Mouse (Mus musculus) lung, adult 10 weeks (tissue): ENCODE data around the gene Hist1h2bp. TPM values are rescaled to one million over a fixed set of nuclear protein-coding genes. Genes with fewer than 3 reads are reported as not detected.

Experiments
- polyA plus RNA-seq: library from polyadenylated mRNA; stranded (reverse); fragments of 350-450 nt; fragmentation: Illumina TruSeq; extraction: RNeasy Lipid Tissue Mini Kit (QIAGEN cat#74804); gene quantifications from one replicate; pipeline ENCODE4 v1.2.3, GENCODE M21; 2014; ENCODE audit warnings: low read depth, low replicate concordance; ENCODE audit not compliant: insufficient read depth

Gene Hist1h2bp
- polyA plus RNA-seq = not detected

GRCm38 (mm10) chr13:21786899-21787629 lies at the start of gene Hist1h2bp, which contains the start of gene Hist1h2an:
Gene Hist1h2bp (plus strand): TSS chr13:21787461.
Gene Hist1h2an (minus strand): TSS chr13:21787218.

GRCm38 (mm10) chr13:21750159-21751017 lies 36.9 kb upstream of the Hist1h2bp start, which contains the start of gene Hist1h4k:
Gene Hist1h4k (minus strand): TSS chr13:21750505.

GRCm38 (mm10) chr13:21753524-21754285 lies 33.6 kb upstream of the Hist1h2bp start, which contains the start of the genes Hist1h2ak and Hist1h2bn:
Gene Hist1h2ak (minus strand): TSS chr13:21753827.
Gene Hist1h2bn (plus strand): TSS chr13:21754123.

GRCm38 (mm10) chr13:21779767-21780731 lies 7.2 kb upstream of the Hist1h2bp start, which contains the start of gene Hist1h1b:
Gene Hist1h1b (minus strand): TSS chr13:21780625.

GRCm38 (mm10) chr13:21783255-21783617 lies 4.0 kb upstream of the Hist1h2bp start, which contains the start of gene Hist1h3i:
Gene Hist1h3i (minus strand): TSS chr13:21783370.

GRCm38 (mm10) chr13:21810073-21810472 lies 22.8 kb downstream of the Hist1h2bp start, which contains the start of the genes Hist1h2bq and Hist1h2ao:
Gene Hist1h2bq (minus strand): TSS chr13:21810197.
Gene Hist1h2ao (plus strand): TSS chr13:21810465.

GRCm38 (mm10) chr13:21811539-21811938 lies 24.3 kb downstream of the Hist1h2bp start, which contains the start of gene Hist1h4m:
Gene Hist1h4m (plus strand): TSS chr13:21811746.

GRCm38 (mm10) chr13:21831418-21832394 lies 44.4 kb downstream of the Hist1h2bp start, which contains the start of gene Hist1h4n:
Gene Hist1h4n (minus strand): TSS chr13:21832196.

GRCm38 (mm10) chr13:21833461-21833860 lies 46.2 kb downstream of the Hist1h2bp start, which contains the start of the genes Hist1h2ap and Hist1h2br:
Gene Hist1h2ap (minus strand): TSS chr13:21833507.
Gene Hist1h2br (plus strand): TSS chr13:21833743.

Other genes with a start within 250 kb of the Hist1h2bp start
- gene Olfr1366, start 244.7 kb upstream of the Hist1h2bp start, polyA plus RNA-seq = not detected
- gene Olfr1535, start 227.6 kb upstream of the Hist1h2bp start, polyA plus RNA-seq = not detected
- not detected for gene Olfr1364, start 205.7 kb upstream of the Hist1h2bp start, polyA plus RNA-seq
- not detected for gene Olfr1362, start 173.4 kb upstream of the Hist1h2bp start, polyA plus RNA-seq
- not detected for gene Olfr11, start 144.9 kb upstream of the Hist1h2bp start, polyA plus RNA-seq
- gene Olfr1361, start 124.1 kb upstream of the Hist1h2bp start, polyA plus RNA-seq = not detected
- gene Olfr1360, start 110.1 kb upstream of the Hist1h2bp start, polyA plus RNA-seq = not detected
- not detected for gene Olfr1359, start 89.3 kb upstream of the Hist1h2bp start, polyA plus RNA-seq
- gene Hist1h2bl, start 71.3 kb upstream of the Hist1h2bp start, polyA plus RNA-seq = not detected
- gene Hist1h2ai, start 71.0 kb upstream of the Hist1h2bp start, polyA plus RNA-seq = not detected
- not detected for gene Hist1h3h, start 69.8 kb upstream of the Hist1h2bp start, polyA plus RNA-seq
- gene Hist1h2bm, start 65.4 kb upstream of the Hist1h2bp start, polyA plus RNA-seq = not detected
- gene Hist1h4j, start 52.4 kb upstream of the Hist1h2bp start, polyA plus RNA-seq = not detected
- not detected for gene Hist1h4k, start 37.0 kb upstream of the Hist1h2bp start, polyA plus RNA-seq
- gene Hist1h2ak, start 33.6 kb upstream of the Hist1h2bp start, polyA plus RNA-seq = not detected
- gene Hist1h2bn, start 33.3 kb upstream of the Hist1h2bp start, polyA plus RNA-seq = not detected
- not detected for gene Hist1h1b, start 6.8 kb upstream of the Hist1h2bp start, polyA plus RNA-seq
- gene Hist1h3i, start 4.1 kb upstream of the Hist1h2bp start, polyA plus RNA-seq = not detected
- gene Hist1h2an, start 243 bp upstream of the Hist1h2bp start, polyA plus RNA-seq = not detected
- 0.42 TPM for gene Hist1h2bq, start 22.7 kb downstream of the Hist1h2bp start, polyA plus RNA-seq
- not detected for gene Hist1h2ao, start 23.0 kb downstream of the Hist1h2bp start, polyA plus RNA-seq
- 1.4 TPM for gene Hist1h4m, start 24.3 kb downstream of the Hist1h2bp start, polyA plus RNA-seq
- gene Hist1h4n, start 44.7 kb downstream of the Hist1h2bp start, polyA plus RNA-seq = 1.0 TPM
- not detected for gene Hist1h2ap, start 46.0 kb downstream of the Hist1h2bp start, polyA plus RNA-seq
- gene Hist1h2br, start 46.3 kb downstream of the Hist1h2bp start, polyA plus RNA-seq = not detected
- gene Zfp184, start 157.6 kb downstream of the Hist1h2bp start, polyA plus RNA-seq = 1.2 TPM
- gene Pom121l2, start 193.7 kb downstream of the Hist1h2bp start, polyA plus RNA-seq = not detected
- gene Prss16, start 222.3 kb downstream of the Hist1h2bp start, polyA plus RNA-seq = not detected
- gene Hist1h2ah, start 248.1 kb downstream of the Hist1h2bp start, polyA plus RNA-seq = not detected
- gene Hist1h2bk, start 248.4 kb downstream of the Hist1h2bp start, polyA plus RNA-seq = not detected